Mouse (Mus musculus) ovary, adult 10 weeks (tissue): ENCODE data around the gene Pspn. TPM values are rescaled to one million over a fixed set of nuclear protein-coding genes. Genes with fewer than 3 reads are reported as not detected.

ENCODE experiments used
- polyA plus RNA-seq: library from polyadenylated mRNA; stranded (reverse); fragments of 350-450 nt; fragmentation: Illumina TruSeq; extraction: RNeasy Lipid Tissue Mini Kit (QIAGEN cat#74804); gene quantifications from one replicate; pipeline ENCODE4 v1.2.3, GENCODE M21; 2014

Pspn gene
- not detected for polyA plus RNA-seq

DNA sequence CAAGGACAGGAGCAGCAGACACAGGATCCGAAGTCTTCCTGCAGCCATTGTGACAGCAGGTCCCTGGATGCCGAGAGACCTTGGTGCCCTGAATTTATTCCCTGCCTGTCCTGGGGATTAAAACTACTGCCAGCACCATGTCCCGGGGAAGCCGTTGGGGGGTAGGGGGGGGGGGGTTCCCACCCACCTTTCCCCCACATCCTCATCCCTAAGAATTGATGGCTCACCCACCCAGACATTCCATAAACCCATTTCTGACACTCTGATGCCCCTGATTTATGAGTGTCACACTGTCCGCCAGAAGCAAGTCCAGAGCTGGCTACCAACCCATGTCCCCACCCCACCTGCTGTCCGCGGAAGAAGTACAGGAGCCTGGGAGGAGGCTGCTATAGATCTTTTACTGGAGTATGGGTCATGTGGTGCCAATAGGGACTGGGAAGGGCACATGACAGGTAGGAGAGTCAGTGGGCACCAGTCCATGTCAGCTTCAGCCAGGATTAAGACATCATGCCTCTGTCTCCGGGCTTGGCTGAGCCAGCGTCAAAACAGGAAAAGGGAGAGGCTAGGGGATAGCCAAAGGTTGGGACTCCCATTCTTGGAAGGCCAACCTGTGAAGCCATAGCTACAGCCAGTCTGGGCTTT is at the start of gene Pspn:
TSS of gene Pspn (minus strand) at position 51 of the 642 bp plus-strand sequence.

DNA sequence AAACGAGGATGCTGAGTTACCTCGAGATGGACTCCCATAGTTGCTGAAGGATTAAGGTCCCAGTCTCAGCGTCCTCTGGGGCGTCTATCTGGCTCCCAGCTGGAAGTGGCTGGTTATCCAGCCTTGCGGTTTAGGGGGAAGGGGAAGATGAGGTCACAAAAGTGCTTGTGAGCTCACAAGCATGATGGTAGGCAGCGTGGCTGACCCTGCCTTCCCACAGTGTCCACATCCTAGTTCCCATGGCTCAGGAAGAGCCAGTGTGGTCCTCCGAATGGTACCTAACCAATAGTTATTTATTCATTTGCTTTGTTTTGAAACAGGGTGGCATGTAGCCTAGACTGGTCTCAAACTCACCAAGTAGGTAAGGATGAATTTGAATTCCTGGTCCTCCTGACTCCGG is 41.7 kb upstream of the Pspn start, which contains the start of gene Slc25a41:
TSS of gene Slc25a41 (minus strand) at position 101 of the 400 bp plus-strand sequence.

DNA sequence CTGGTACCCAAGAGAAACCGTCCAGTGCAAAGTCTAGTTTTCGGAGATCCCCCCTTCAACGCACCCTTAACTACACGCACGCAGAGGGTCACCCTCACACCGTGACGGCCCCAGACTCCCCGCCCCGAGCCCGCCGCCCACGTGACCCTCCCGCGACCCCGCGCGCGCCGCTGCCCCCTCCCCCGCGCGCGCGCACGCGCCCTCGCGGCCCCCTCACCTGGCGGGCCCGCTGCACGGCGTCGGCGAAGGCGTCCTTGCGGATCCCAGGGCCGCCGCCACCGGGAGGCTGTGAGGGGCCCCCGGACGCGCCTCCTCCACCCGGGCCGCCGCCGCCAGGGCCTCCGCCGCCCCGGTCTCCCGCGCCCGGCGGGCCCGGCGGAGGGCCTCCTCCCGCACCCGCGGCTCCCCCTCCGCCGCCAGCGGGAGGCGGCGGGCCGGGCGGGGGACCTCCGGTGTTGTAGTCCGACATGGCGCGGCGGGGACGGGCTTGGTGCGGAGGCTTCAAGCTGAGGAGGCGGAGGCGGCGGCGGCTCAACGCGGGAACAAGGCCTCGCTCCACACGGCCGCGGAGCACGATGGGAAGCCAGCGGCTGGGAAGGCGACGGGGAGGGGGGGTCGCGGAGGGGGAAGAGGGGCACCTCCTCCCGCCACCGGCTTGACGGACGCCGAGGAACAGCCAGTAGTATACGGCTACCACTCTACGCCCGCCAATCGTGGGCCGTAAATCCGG is 31.3 kb upstream of the Pspn start, which contains the start of gene Khsrp:
TSS of gene Khsrp (minus strand) at position 592 of the 730 bp plus-strand sequence.

DNA sequence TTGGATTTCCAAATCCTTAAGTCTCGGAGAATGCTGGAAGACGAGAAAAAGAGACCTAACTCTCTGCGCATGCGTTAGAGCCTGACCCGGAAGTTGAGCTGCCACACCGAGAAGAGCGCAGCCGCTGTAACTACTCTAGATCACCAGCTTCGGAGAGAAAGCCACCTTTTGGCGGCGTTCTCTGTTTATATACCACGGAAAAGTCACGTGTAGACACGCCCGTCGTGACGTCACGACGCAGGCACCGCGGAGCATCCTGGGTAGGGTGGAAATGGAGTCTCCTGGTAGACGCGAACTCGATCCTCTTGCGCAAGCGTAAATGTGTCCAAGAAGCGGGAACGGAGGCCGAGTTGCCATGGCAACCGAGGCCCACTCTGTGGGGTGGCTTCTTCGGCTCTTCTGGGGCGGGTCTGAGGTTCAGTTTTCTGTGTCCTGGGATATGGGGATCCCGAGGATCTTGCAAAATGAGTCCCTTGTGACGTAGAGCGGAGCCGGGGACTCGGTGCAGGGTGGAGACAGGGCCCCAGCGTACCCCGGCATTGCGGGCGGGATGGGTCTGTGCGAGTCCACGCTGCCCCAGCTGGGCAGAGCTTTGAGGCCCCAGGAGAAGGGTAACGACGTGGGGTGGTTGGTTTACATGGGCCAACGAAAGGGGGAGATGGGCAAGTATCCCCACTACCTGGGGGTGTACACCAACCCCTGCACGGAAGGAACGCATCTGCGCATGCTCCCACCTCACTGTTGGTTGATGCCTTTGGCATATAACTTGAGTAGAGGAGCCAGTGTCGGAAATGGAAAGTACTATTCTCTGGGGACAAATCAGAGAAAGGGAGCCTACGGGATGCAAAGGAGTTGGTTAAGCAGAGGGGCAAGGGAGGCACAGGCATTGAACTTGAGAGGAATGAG is 11.7 kb upstream of the Pspn start, which contains the start of the genes Gtf2f1 and Gm17949:
TSS of gene Gtf2f1 (minus strand) at position 53 of the 906 bp plus-strand sequence.
TSS of gene Gm17949 (plus strand) at position 234 of the 906 bp plus-strand sequence.

DNA sequence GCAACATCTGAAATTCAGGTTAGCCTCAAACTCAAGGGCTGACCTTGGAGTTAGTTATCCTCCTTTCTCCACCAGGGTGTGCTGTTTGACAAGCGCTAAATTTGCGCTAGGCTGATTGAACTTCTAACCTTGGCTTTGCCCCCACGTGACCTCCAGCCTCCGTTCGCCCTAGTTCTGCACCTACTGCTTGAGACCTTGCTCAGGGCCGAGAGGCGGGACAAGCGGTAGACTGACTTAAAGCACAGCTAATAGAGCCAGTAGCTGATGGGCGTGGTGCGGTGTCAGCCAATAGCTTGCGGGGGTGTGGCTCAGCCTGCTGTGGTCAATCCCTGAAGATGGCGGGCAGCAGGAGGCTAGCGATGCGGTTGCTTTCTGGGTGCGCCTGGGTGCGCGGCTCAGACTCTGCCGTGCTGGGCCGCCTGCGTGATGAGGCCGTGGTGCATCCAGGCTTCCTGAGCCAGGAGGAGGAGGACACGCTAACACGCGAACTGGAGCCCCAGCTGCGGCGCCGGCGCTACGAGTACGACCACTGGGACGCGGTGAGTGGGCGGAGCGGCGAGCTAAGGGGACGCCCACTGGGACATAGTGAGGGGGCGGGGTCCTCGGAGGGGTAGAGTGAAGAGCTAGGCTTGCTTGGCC is 2.7 kb downstream of the Pspn start, which contains the start of gene Alkbh7:
TSS of gene Alkbh7 (plus strand) at position 311 of the 639 bp plus-strand sequence.

DNA sequence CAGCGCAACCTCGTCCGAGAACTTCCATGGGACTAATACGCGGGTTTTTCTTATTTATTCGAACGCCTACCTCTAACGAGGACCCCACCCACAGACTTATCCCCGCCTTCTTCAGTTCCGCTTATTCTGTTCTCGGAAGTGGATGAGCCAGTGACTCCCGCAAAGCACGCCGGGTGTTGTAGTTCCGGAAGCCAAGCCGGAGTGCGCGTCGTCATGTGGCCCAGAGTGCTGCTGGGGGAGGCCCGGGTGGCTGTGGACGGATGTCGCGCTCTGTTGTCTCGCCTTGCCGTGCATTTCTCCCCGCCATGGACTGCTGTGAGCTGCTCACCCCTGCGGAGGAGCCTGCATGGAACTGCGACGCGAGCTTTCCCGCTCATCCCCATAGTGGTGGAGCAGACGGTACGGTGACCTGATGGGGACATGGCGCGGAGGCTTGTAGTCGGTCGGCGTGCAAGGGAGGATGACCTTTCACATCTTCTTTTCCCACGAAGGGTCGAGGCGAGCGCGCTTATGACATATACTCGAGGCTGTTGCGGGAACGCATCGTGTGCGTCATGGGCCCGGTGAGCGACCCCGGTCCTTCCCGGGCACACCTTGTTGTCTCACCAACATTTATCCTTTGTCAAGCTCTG is 9.6 kb downstream of the Pspn start, which contains the start of gene Clpp:
TSS of gene Clpp (plus strand) at position 191 of the 632 bp plus-strand sequence.

DNA sequence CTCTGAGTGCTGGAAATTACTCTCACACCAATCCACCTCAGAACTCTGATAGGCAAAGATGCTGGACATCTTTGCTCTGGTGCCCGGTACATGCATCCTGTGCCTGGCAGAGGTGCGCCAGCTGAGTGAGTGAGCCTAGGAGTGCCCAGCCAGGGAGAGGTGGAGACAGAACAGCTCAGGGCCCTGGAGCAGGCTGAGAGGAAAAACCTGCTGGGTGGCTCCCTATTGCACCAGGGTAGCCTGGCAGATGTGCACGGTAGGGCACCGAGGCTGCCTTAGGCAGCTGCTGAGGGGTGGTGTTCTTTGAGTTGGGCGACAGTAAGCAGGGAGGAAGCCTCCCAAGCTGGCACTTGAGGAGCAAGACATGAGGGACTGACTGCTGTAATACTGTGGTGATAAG is 17.8 kb downstream of the Pspn start, which contains the start of gene Acer1:
TSS of gene Acer1 (minus strand) at position 114 of the 400 bp plus-strand sequence.

Other genes starting within 250 kb of the Pspn start
- not detected for gene Nrtn, start 242.5 kb downstream of the Pspn start, polyA plus RNA-seq
- gene Dus3l, start 235.3 kb downstream of the Pspn start, polyA plus RNA-seq = 1.1 TPM
- not detected for gene Prr22, start 229.8 kb downstream of the Pspn start, polyA plus RNA-seq
- 0.26 TPM for gene Rfx2, start 169.0 kb downstream of the Pspn start, polyA plus RNA-seq
- not detected for gene Acsbg2, start 125.6 kb downstream of the Pspn start, polyA plus RNA-seq
- not detected for gene 1700061G19Rik, start 124.5 kb downstream of the Pspn start, polyA plus RNA-seq
- gene Mllt1, start 64.6 kb downstream of the Pspn start, polyA plus RNA-seq = 0.83 TPM
- gene Acer1, start 17.9 kb downstream of the Pspn start, polyA plus RNA-seq = not detected
- gene Clpp, start 9.7 kb downstream of the Pspn start, polyA plus RNA-seq = 1.4 TPM
- gene Alkbh7, start 2.7 kb downstream of the Pspn start, polyA plus RNA-seq = 1.5 TPM
- 3.4 TPM for gene Gtf2f1, start 11.3 kb upstream of the Pspn start, polyA plus RNA-seq
- not detected for gene Gm17949, start 11.5 kb upstream of the Pspn start, polyA plus RNA-seq
- 12.5 TPM for gene Khsrp, start 31.5 kb upstream of the Pspn start, polyA plus RNA-seq
- not detected for gene Slc25a41, start 41.6 kb upstream of the Pspn start, polyA plus RNA-seq
- gene Crb3, start 59.1 kb upstream of the Pspn start, polyA plus RNA-seq = 1.6 TPM
- gene Slc25a23, start 59.8 kb upstream of the Pspn start, polyA plus RNA-seq = 16.6 TPM
- 1.6 TPM for gene Dennd1c, start 78.5 kb upstream of the Pspn start, polyA plus RNA-seq
- gene Tubb4a, start 87.8 kb upstream of the Pspn start, polyA plus RNA-seq = 0.66 TPM
- gene Tnfsf9, start 105.3 kb upstream of the Pspn start, polyA plus RNA-seq = 1.3 TPM
- gene Cd70, start 149.8 kb upstream of the Pspn start, polyA plus RNA-seq = not detected
- gene Tnfsf14, start 194.2 kb upstream of the Pspn start, polyA plus RNA-seq = not detected
- 151 TPM for gene C3, start 228.1 kb upstream of the Pspn start, polyA plus RNA-seq
- gene Gpr108, start 248.4 kb upstream of the Pspn start, polyA plus RNA-seq = 1.1 TPM
- 1.5 TPM for gene Trip10, start 249.4 kb upstream of the Pspn start, polyA plus RNA-seq